Mouse (Mus musculus) bone marrow macrophage, adult 2 months (primary cell): Measurements from ENCODE around the gene Fgd1.

Experiments
- CTCF ChIP-seq: IDR thresholded peaks from 2 replicates; pipeline ENCODE4 v1.5.1; 2012; ENCODE audit warnings: low read depth, mild to moderate bottlenecking, low read length, moderate library complexity
- POLR2A ChIP-seq: IDR thresholded peaks from 2 replicates; pipeline ENCODE4 v1.6.1; 2012; ENCODE audit warnings: mild to moderate bottlenecking, low read depth, low read length, borderline replicate concordance

DNA sequence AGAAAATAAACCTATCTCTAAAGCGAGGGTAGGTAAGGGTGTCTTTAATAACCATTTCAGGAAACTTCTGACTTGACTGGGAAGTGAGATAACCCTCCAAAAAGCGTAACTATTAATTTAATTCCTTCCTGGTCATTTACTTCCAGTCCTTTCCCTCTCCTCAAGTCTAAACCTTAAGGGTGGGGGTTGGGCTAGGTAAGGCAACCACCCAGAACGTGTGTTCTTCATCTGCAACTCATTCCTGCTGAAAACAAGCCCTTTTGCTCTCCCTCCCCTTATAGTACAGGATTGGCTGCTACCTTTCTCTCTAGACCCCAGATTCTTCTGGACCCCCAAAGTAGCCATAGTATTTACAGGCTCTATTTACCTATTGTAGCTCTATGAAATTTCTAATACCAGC lies 28.1 kb upstream of the Fgd1 start:
- TF ChIP-seq CTCF (no peak), POLR2A (no peak)
